In the genomic region with DNA sequence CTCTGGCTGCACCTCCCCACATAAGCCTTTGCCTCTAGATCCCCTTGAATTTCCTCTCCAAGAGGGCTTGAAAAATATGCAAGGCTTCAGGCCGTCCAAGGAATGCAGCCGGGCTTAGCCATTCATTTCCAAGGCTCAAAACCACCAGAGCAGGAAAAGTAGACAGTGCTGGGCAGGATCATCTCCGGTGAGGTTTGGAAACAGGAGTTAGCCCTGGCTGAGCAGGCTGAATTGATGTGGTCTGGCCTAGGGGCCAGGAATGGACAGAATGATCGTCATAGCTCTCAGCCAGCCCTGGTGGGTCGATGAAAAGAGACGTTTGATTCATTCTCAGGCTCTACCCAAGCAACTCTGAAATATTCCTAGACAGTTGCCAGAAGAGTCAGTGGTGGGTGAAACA, we compare ENCODE assay signal across 18 mouse cellular contexts.
DNase-seq lines count a peak whose midpoint lies in the region; ATAC-seq and TF ChIP-seq lines count a peak whose summit lies in the region.
"Had no signal": no experiment of that assay in that cellular context is flagged by ENCODE, and none has a peak within 500 bp of the region (broad histone marks: within the 10 kb centered on the region; RNA-seq: fewer than 3 reads in every experiment).

No protein-coding gene starts in this region.

- no peak for ATAC-seq in lung, postnatal 0 days
- no peak for ATAC-seq in inflammation-experienced regulatory T-cells, adult 6 months
- no peak for ATAC-seq in midbrain, postnatal 0 days (ENCODE audit: low FRiP score)
- ATAC-seq: forebrain, embryonic 14.5 days; midbrain, embryonic 13.5 days had no signal

- H3K9me3 ChIP-seq in lung, postnatal 0 days (ENCODE audit: low read length) = no peaks in the 10 kb centered on the region
- H3K9me3 ChIP-seq in midbrain, postnatal 0 days (ENCODE audit: low read length) = no peaks in the 10 kb centered on the region
- H3K9me3 ChIP-seq: embryonic facial prominence, embryonic 13.5 days; heart, embryonic 12.5 days; liver, embryonic 13.5 days; midbrain, embryonic 13.5 days had no signal

- no peak overlapping the region for H3K4me3 ChIP-seq in gastrocnemius, adult 2 months
- H3K4me3 ChIP-seq in lung, postnatal 0 days (ENCODE audit: low read depth, low read length) = no peak overlapping the region
- H3K4me3 ChIP-seq in midbrain, postnatal 0 days (ENCODE audit: low read depth, low read length) = no peak overlapping the region
- H3K4me3 ChIP-seq: embryonic facial prominence, embryonic 13.5 days; heart, embryonic 12.5 days; layer of hippocampus, adult 2 months; liver, embryonic 13.5 days; midbrain, embryonic 13.5 days had no signal

- H3K27ac ChIP-seq in gastrocnemius, adult 2 months = no peak overlapping the region
- no peak overlapping the region for H3K27ac ChIP-seq in lung, postnatal 0 days (ENCODE audit: low read length)
- no peak overlapping the region for H3K27ac ChIP-seq in midbrain, postnatal 0 days (ENCODE audit: low read depth, low read length)
- H3K27ac ChIP-seq: embryonic facial prominence, embryonic 13.5 days; layer of hippocampus, adult 2 months; liver, embryonic 13.5 days; macrophage; midbrain, embryonic 13.5 days had no signal

- H3K4me2 ChIP-seq in lung, postnatal 0 days (replicated peaks; ENCODE audit: low read depth, low read length) = no peak overlapping the region
- no peak overlapping the region for H3K4me2 ChIP-seq in midbrain, postnatal 0 days (ENCODE audit: low read depth, low read length, poor library complexity, severe bottlenecking)
- H3K4me2 ChIP-seq: embryonic facial prominence, embryonic 13.5 days; heart, embryonic 12.5 days; liver, embryonic 13.5 days; midbrain, embryonic 13.5 days had no signal

- intact Hi-C loops in gastrocnemius, adult 2 months (cut with DNase I) = no loop called here

- no peaks in the 10 kb centered on the region for H3K27me3 ChIP-seq in lung, postnatal 0 days (replicated peaks; ENCODE audit: insufficient read depth, low read length)
- no peaks in the 10 kb centered on the region for H3K27me3 ChIP-seq in midbrain, postnatal 0 days (ENCODE audit: insufficient read depth, low read length)
- H3K27me3 ChIP-seq: embryonic facial prominence, embryonic 13.5 days; heart, embryonic 12.5 days; liver, embryonic 13.5 days; midbrain, embryonic 13.5 days had no signal

- DNase-seq in gastrocnemius, adult 2 months = peak; percentile 29
- DNase-seq in gastrocnemius, postnatal 10 days = no peak
- DNase-seq in lung, postnatal 0 days (ENCODE audit: low spot score) = peak; percentile 41
- DNase-seq in lung, postnatal 25 days (ENCODE audit: low spot score) = no peak
- DNase-seq in kidney, postnatal 10 days = peak; percentile 37
- DNase-seq in urinary bladder, postnatal 4 days (ENCODE audit: low spot score in 2 of 2) = no peak
- no peak for DNase-seq in midbrain, postnatal 0 days (ENCODE audit: low spot score)
- DNase-seq: cerebellum, adult 11-12 months; heart, postnatal 36 days; liver, embryonic 13.5 days; thymus, postnatal 25 days had no signal

- no peaks in the 10 kb centered on the region for H3K4me1 ChIP-seq in lung, postnatal 0 days (ENCODE audit: insufficient read depth, low read depth, low read length)
- H3K4me1 ChIP-seq in midbrain, postnatal 0 days (ENCODE audit: insufficient read depth, low read length) = no peaks in the 10 kb centered on the region
- H3K4me1 ChIP-seq: heart, embryonic 12.5 days; liver, embryonic 13.5 days had no signal

- 52% methylated on average over 6 of the region's 6 CpGs for WGBS in lung, postnatal 0 days
- 49% methylated on average over 6 of the region's 6 CpGs for WGBS in midbrain, postnatal 0 days

- no peak for TF ChIP-seq CTCF in gastrocnemius, adult 2 months (IDR thresholded peaks at IDR 0.05)
- TF ChIP-seq CTCF in lung, postnatal 0 days (IDR thresholded peaks at IDR 0.05) = no peak
- TF ChIP-seq CTCF in midbrain, postnatal 0 days (IDR thresholded peaks at IDR 0.05) = no peak

- no peak for TF ChIP-seq EP300 in lung, postnatal 0 days (IDR thresholded peaks at IDR 0.05)

- H3K36me3 ChIP-seq in lung, postnatal 0 days (ENCODE audit: insufficient read depth, low read length) = no peaks in the 10 kb centered on the region
- H3K36me3 ChIP-seq in midbrain, postnatal 0 days (ENCODE audit: insufficient read depth, low read length) = no peaks in the 10 kb centered on the region
- H3K36me3 ChIP-seq: embryonic facial prominence, embryonic 13.5 days; heart, embryonic 12.5 days; liver, embryonic 13.5 days; midbrain, embryonic 13.5 days had no signal

- H3K9ac ChIP-seq in lung, postnatal 0 days (replicated peaks; ENCODE audit: low read depth) = no peak overlapping the region
- H3K9ac ChIP-seq in midbrain, postnatal 0 days (replicated peaks; ENCODE audit: low read length, poor library complexity, severe bottlenecking) = no peak overlapping the region
- H3K9ac ChIP-seq: embryonic facial prominence, embryonic 13.5 days; heart, embryonic 12.5 days; liver, embryonic 13.5 days; midbrain, embryonic 13.5 days had no signal

Comparison
In these comparisons a context has a peak if more than half of its experiments do, and no peak if none do; other contexts are left out.
1. DNase-seq: peak in gastrocnemius, adult 2 months (single experiment), lung, postnatal 0 days (single experiment) and kidney, postnatal 10 days (single experiment); none in gastrocnemius, postnatal 10 days (single experiment), lung, postnatal 25 days (single experiment), urinary bladder, postnatal 4 days (0 of 2) and midbrain, postnatal 0 days (single experiment).